In genomic region chr17:72448477-72448876, GRCm38 (mm10) we compare ENCODE assay signal across 12 mouse cellular contexts.
A peak's percentile ranks its signal among the peaks of the same experiment; 100 is the strongest.
DNase-seq lines count a peak whose midpoint lies in the region; ATAC-seq lines count a peak whose summit lies in the region.
"Had no signal": no experiment of that assay in that cellular context is flagged by ENCODE, and none has a peak within 500 bp of the region (broad histone marks: within the 10 kb centered on the region; RNA-seq: fewer than 3 reads in every experiment).

No protein-coding gene starts in this region.

- no peak overlapping the region for H3K27ac ChIP-seq in hindbrain, embryonic 16.5 days (ENCODE audit: low read depth, low read length)
- no peak overlapping the region for H3K27ac ChIP-seq in hindbrain, embryonic 14.5 days
- H3K27ac ChIP-seq: embryonic facial prominence, embryonic 12.5 days; liver, embryonic 14.5 days; midbrain, embryonic 12.5 days had no signal

- H3K9ac ChIP-seq in hindbrain, embryonic 16.5 days (ENCODE audit: low read depth, low read length) = no peak overlapping the region
- H3K9ac ChIP-seq in hindbrain, embryonic 14.5 days = no peak overlapping the region
- H3K9ac ChIP-seq: embryonic facial prominence, embryonic 12.5 days; liver, embryonic 14.5 days; midbrain, embryonic 12.5 days had no signal

- H3K36me3 ChIP-seq in hindbrain, embryonic 16.5 days (ENCODE audit: control insufficient read depth, insufficient read depth, low read length) = no peaks in the 10 kb centered on the region
- H3K36me3 ChIP-seq in hindbrain, embryonic 14.5 days (replicated peaks; ENCODE audit: control insufficient read depth, insufficient read depth) = no peaks in the 10 kb centered on the region
- H3K36me3 ChIP-seq: embryonic facial prominence, embryonic 12.5 days; midbrain, embryonic 12.5 days had no signal

- no peaks in the 10 kb centered on the region for H3K27me3 ChIP-seq in hindbrain, embryonic 16.5 days (replicated peaks; ENCODE audit: control insufficient read depth, insufficient read depth, low read length)
- H3K27me3 ChIP-seq in hindbrain, embryonic 14.5 days (ENCODE audit: control insufficient read depth, insufficient read depth, low read length) = no peaks in the 10 kb centered on the region
- H3K27me3 ChIP-seq: embryonic facial prominence, embryonic 12.5 days; midbrain, embryonic 12.5 days had no signal

- H3K4me2 ChIP-seq in hindbrain, embryonic 16.5 days (ENCODE audit: low read length) = no peak overlapping the region
- no peak overlapping the region for H3K4me2 ChIP-seq in hindbrain, embryonic 14.5 days (replicated peaks)
- H3K4me2 ChIP-seq: embryonic facial prominence, embryonic 12.5 days; midbrain, embryonic 12.5 days had no signal

- intact Hi-C loops in heart, postnatal 36 days (cut with DNase I) = no loop called here

- 82% methylated on average over 4 of the region's 4 CpGs for WGBS in hindbrain, embryonic 16.5 days
- WGBS in hindbrain, embryonic 14.5 days = 82% methylated on average over 4 of the region's 4 CpGs

- no peaks in the 10 kb centered on the region for H3K9me3 ChIP-seq in hindbrain, embryonic 16.5 days (ENCODE audit: control insufficient read depth, low read length)
- no peaks in the 10 kb centered on the region for H3K9me3 ChIP-seq in hindbrain, embryonic 14.5 days (ENCODE audit: control insufficient read depth, low read length)
- H3K9me3 ChIP-seq: embryonic facial prominence, embryonic 12.5 days; midbrain, embryonic 12.5 days had no signal

- H3K4me1 ChIP-seq in hindbrain, embryonic 16.5 days (ENCODE audit: control insufficient read depth, insufficient read depth, low read depth, low read length) = no peaks in the 10 kb centered on the region
- no peaks in the 10 kb centered on the region for H3K4me1 ChIP-seq in hindbrain, embryonic 14.5 days (replicated peaks; ENCODE audit: control insufficient read depth, insufficient read depth, low read length)
- H3K4me1 ChIP-seq: embryonic facial prominence, embryonic 12.5 days; midbrain, embryonic 12.5 days had no signal

- H3K4me3 ChIP-seq in hindbrain, embryonic 16.5 days (ENCODE audit: low read length) = no peak overlapping the region
- H3K4me3 ChIP-seq in hindbrain, embryonic 14.5 days (replicated peaks; ENCODE audit: low read length) = no peak overlapping the region
- H3K4me3 ChIP-seq: embryonic facial prominence, embryonic 12.5 days; midbrain, embryonic 12.5 days had no signal

- DNase-seq in cerebellum, adult 11-12 months = peak; percentile 4
- DNase-seq in cerebellum, adult 11 months = no peak
- peak; percentile 42 for DNase-seq in testis, postnatal 10 days (ENCODE audit: low spot score)
- DNase-seq in testis, postnatal 14 days (ENCODE audit: low spot score) = no peak
- peak; percentile 36 to 53 for DNase-seq in heart, postnatal 36 days
- DNase-seq in layer of hippocampus, adult 8-10 months (ENCODE audit: low spot score in 2 of 2) = no peak
- no peak for DNase-seq in hindbrain, embryonic 14.5 days (ENCODE audit: low spot score)
- DNase-seq: thymus, postnatal 4 days had no signal

- ATAC-seq in hindbrain, embryonic 16.5 days = no peak
- no peak for ATAC-seq in hindbrain, embryonic 14.5 days (ENCODE audit: low FRiP score)

Comparison
In these comparisons a context has a peak if more than half of its experiments do, and no peak if none do; other contexts are left out.
1. DNase-seq: peak in cerebellum, adult 11-12 months (single experiment), testis, postnatal 10 days (single experiment) and heart, postnatal 36 days (2 of 2); none in cerebellum, adult 11 months (single experiment), testis, postnatal 14 days (single experiment), layer of hippocampus, adult 8-10 months (0 of 2) and hindbrain, embryonic 14.5 days (single experiment).